Mouse (Mus musculus): Measurements from ENCODE around the gene Cerk.
A peak's percentile ranks its signal among the peaks of the same experiment; 100 is the strongest.
"Not testable (repeated sequence)": the region's sequence is repeated elsewhere in the genome, so short reads cannot be mapped to it uniquely, and the experiment has no call there.

The Cerk gene

DNA sequence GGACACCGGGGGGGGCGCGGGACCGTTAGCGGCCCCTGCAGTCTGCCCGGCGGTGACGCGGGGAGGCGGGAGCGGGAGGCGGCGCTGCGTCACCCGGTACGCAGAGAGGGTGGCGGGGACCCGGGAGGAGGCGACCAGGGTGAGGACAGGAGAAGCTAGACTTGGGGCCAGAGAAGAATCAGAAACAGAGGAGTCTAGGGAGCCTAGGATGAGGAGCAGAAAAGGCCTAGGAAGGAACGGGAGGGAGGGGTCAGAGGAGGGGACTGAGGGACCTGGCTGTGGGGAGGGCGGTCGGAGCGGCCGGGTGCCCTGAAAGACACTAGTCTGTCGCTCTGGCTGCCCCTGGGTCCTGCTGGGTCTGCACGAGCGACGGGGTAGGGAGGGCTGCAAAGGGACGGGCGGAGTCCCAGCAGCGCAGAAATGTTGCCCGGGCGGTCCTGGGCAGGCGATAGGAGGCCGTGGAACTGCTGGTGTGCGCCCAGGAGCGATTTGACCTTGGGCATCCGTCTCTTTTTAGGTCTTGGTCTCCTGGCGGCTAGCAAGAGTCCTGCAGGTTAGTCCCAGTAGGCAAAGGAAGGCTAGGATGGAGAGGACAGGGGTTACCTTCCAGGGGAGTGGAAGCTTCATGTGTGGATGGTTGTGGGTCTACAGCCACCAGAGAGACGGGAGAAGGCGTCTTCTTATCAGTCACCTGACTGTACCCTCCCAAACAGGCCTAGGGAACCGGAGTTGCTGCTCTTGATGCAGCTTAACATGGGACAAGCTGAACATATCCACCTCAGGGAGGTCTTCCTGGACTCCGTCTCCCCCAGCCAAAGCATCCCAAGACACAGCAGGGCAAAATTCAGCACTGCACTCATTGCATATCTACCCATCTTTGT is at the start of gene Cerk:
Gene Cerk (minus strand): TSS at position 453 of the 881 bp plus-strand sequence.
- peak; percentile 39 for DNase-seq (ENCODE audit: low read depth)

DNA sequence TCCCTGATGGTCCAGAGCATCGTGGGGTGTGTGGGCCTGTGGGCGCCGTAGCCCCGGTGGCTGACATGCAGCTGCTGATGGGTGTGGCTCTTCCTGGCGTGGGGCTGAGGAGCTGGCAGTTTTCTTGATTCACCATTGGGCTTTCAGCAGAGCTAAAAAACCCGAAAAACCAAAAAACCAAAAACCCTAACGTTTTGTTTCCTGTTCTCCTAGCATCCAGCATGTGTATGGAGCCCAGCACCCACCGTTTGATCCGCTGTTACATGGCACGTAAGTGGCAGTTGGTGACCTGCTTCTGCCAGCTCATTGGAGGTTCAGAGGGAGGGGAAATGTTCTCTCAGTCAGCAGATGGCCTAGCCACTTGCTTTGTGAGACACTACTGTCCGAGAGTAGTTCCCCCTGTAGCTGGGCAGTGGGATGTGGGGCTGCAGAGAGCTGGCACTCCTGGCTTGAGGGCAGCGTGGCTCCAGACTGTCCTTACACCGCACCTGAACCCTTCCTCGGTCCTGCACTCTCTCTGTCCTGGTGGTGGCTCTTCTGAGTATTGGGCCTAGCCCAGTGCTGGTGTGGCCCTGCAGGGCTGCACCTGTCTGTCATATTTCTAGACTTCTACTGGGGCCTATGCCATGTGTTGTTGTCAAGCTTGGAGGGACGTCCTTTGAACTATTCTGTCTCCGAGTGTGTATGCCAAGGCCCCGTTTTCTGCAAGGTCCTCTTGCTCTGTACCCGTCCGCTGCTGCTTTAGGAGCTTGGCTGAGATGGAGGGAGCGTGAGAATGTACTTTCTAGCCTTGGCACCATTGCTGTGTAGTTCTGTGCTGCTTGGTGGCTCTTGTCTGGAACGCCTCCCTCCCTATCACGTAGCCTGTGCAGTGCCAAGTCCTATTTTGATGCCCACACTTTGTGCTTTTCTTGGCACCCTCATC is 48.8 kb upstream of the Cerk start:
- DNase-seq (ENCODE audit: low read depth), result no peak

- no peak for DNase-seq (ENCODE audit: low read depth)
Measured at GRCm38 (mm10) chr15:86234001-86234400, 48.1 kb upstream of the Cerk start.

- no peak for DNase-seq (ENCODE audit: low read depth)
Measured at GRCm38 (mm10) chr15:86231831-86232512, 46.0 kb upstream of the Cerk start.

- no peak for DNase-seq (ENCODE audit: low read depth)
Measured at GRCm38 (mm10) chr15:86231170-86231569, 45.2 kb upstream of the Cerk start.

DNA sequence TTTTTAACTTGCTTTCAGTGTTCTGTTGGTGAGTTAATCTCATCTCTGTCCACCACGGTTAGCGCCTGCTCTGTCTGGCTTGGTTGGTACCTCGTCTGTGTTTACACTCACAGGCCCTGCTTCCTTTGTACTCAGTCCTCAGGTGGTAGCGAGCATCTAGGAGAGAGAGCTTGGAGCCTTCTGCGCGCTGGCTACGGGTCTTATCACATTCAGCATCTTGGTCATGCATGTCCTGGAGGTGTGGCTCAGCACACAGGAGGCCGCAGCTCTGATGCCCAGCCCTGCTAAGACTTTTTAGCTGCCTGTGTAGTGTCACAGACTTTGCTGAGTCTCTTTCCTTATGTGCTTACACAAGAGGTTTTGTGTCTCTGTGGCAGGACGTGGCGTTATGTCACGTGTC is 43.7 kb upstream of the Cerk start:
- DNase-seq (ENCODE audit: low read depth), result no peak

GRCm38 (mm10) chr15:86229088-86229487 is 43.1 kb upstream of the Cerk start:
- DNase-seq (ENCODE audit: low read depth), result no peak

- no peak for DNase-seq (ENCODE audit: low read depth)
Measured at GRCm38 (mm10) chr15:86228186-86228585, 42.2 kb upstream of the Cerk start.

- DNase-seq (ENCODE audit: low read depth), result no peak
Measured at GRCm38 (mm10) chr15:86226968-86227367, 41.0 kb upstream of the Cerk start.

DNA sequence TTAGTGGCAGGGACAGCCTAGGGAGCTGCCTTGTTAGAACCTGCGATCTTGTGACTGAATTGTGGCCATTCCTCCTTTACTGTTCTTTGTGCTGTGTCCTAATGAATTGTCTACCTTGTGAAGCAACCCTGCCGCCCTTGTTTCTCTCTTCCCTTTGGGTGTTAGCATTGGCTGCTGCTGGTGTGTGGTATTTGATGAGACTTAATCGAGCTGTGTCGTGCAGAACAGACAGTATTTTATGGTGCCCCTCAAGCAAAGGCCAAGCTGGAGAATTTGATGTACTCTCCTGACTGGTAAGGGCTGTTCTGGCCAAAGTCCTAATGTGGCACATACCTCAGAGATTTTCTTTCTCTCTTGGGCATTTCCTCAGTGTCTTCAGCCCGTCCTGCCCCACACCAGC is 40.3 kb upstream of the Cerk start:
- DNase-seq (ENCODE audit: low read depth), result no peak

DNA sequence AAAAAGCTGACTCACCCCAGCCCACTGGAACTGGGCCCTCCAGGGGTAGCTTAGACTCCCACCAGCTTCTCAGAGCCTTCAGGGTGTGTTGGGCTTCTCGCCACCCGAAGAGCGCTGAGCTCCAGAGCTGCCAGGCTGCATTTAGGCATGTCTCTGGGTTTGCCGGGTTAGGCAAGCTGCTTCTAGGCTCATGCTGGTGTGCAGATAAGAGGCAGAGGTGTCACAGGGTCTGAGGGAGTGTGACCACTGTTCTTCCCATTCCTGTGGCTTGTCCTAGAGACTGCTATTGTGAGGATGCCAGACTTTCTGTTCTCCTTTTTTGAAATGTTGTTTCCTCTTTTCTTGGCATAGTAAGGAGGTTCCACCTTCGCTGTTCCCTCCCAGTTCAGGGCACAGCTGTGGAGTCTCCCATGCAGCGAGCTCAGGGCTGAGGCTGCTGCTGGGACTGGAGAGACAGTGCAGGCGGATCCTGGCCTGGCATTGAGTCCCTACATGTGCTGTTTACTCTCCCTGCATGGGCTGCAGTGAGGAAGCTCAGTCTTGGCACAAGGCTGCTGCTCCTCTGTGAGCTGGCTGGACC is 39.1 kb upstream of the Cerk start:
- DNase-seq (ENCODE audit: low read depth), result no peak

DNA sequence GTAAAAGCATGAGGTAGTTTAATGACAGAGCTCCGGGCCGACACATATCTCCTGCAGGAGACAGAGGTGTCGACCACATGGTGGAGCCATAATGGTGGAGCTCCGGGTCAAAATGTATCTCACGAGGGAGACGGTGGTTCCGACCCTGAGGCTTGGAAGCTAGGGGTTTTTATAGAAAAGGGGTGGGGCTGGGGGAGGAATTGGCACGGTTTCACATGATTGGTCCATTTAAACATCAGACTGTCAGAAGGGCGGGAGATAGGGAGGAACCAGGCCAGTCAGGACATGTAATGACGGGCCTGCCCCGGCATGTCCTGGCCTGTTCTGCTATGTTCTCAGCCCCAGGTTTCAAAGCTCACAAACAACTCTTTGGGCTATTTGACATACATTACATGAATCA is 36.0 kb upstream of the Cerk start:
- DNase-seq (ENCODE audit: low read depth), result not testable (repeated sequence)

DNA sequence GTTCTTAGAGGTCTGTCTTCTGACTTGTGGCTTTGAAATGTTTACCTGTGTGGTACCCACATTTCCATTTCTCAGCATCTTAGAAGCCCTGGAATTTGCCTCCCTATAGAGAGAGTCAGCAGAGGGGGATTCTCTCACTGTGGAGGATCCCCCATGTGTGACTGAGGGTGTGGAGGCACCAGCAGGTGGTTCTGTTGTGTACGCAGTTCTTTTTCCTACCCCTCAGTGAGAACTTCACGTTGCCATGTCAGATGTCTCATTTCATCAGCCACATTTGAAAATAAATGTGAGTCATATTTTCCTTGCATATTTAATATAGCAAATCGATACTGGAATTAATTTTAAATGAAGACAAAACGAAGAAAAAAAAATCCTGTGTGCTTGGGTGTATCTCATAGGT is 35.4 kb upstream of the Cerk start:
- DNase-seq (ENCODE audit: low read depth), result no peak

- DNase-seq (ENCODE audit: low read depth), result no peak
Measured at GRCm38 (mm10) chr15:86220715-86221114, 34.8 kb upstream of the Cerk start.

DNA sequence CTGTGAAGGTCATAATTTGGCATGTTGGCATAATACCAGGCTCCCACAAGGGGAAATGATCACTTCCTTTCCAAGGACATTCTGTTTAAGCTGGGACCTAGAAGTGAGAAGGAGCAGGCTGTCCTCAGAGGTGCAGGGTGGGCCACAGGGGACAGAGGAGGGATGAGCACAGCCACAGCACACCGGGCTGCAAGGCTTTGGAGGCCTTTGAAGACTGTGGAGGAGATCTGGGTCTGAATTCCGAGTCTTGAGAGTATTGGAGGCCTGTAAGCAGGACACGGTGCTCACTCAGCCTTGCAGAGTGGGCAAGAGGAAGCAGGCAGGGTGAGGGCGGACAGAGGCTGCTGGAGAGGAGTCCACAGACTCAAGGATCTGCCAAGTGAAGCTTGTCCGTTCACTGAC is 34.3 kb upstream of the Cerk start:
- DNase-seq (ENCODE audit: low read depth), result no peak

GRCm38 (mm10) chr15:86219534-86220228 is 33.7 kb upstream of the Cerk start:
- DNase-seq (ENCODE audit: low read depth), result no peak

DNA sequence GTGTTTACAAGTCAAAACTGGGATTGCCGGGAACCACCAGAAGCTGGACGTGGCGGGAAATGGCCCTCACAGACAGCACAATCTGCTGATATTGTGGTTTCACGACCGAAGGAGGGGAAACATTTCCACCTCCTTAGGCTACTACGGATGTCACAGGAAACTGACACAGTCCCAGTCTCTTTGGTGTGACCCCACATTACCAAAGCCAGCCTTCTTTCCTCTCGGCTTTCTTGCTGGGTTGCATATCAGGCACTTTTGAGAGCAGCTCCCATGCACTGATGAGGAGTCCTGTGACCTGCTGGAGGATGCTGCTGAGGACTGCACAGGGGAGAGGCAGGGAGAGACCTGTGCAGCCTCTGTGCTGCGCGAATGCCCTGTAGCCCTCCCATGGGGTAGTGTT is 30.7 kb upstream of the Cerk start:
- DNase-seq (ENCODE audit: low read depth), result not testable (repeated sequence)

DNA sequence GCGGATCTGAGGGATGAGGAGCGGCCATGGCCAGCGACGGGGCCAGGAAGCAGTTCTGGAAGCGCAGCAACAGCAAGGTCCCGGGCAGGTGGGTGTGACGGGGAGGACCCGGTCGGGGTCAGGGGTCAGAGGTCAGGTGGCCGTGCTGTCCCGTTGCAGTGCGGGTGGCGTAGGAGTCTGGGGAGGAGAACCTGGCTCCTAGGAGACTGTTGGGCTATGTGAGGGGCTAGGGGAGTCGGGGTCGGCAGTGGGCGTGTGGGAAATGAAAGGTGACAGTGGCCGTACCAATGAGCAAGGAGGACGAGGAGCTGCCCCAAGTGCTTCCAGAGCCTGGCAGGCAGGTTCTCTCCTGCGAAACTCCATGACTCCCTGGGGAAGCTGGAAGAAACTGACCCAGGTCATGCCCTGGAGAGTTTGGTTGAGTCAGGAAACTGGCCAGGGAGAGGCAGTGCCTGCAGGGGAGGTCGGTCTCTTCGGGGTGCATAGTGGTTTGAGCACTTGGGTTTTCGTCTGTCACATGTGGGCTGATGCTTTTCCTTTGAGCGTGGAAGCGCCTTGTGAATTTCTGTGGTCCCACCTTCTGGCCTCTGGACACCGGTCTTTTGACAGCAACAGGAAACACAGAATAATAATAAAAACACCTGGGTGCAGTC is 28.7 kb upstream of the Cerk start:
- no peak for DNase-seq (ENCODE audit: low read depth)

- peak; percentile 92 for DNase-seq (ENCODE audit: low read depth)
Measured at GRCm38 (mm10) chr15:86213753-86214548, 28.0 kb upstream of the Cerk start, which contains the start of gene Tbc1d22a. TSS of gene Tbc1d22a (plus strand) at chr15:86214459.

DNA sequence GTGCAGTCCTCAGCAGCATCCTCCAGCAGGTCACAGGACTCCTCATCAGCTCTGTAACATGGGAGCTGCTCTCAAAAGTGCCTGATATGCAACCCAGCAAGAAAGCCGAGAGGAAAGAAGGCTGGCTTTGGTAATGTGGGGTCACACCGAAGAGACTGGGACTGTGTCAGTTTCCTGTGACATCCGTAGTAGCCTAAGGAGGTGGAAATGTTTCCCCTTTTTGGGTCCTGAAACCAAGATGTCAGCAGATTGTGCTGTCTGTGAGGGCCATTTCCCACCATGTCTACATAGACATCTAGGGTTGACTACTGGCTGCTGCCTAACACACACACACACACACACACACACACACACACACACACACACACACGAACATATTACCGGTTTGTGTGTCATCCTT is 26.3 kb upstream of the Cerk start:
- DNase-seq (ENCODE audit: low read depth), result not testable (repeated sequence)
